Mouse (Mus musculus): ENCODE measurements around the gene Hdlbp.

GRCm38 (mm10) chr1:93513221-93513620, 34.6 kb upstream of the Hdlbp start:
- no peak for TF ChIP-seq POLR2AphosphoS2 (IDR thresholded peaks at IDR 0.05; ENCODE audit: low read length)
- TF ChIP-seq CTCF (IDR thresholded peaks at IDR 0.05 in 2 of 3, conservative IDR thresholded peaks at IDR 0.05 in 1 of 3; ENCODE audit: control insufficient read depth in 1 of 3, insufficient read depth in 1 of 3, low read depth in 2 of 3, low read length in 3 of 3, poor library complexity in 1 of 3, severe bottlenecking in 1 of 3): no peak
- TF ChIP-seq JUND (IDR thresholded peaks at IDR 0.05; ENCODE audit: low read depth, low read length): no peak
- TF ChIP-seq KAT2A (conservative IDR thresholded peaks at IDR 0.05; ENCODE audit: low read depth, low read length): no peak
- no peak for TF ChIP-seq EP300 (IDR thresholded peaks at IDR 0.05; ENCODE audit: low read depth in 1 of 2, low read length in 2 of 2)
- no peak for TF ChIP-seq POLR2A (IDR thresholded peaks at IDR 0.05; ENCODE audit: control insufficient read depth in 1 of 2, insufficient read depth in 1 of 2, low read depth in 1 of 2, low read length in 2 of 2, poor library complexity in 1 of 2)
- no peak for TF ChIP-seq SIN3A (IDR thresholded peaks at IDR 0.05; ENCODE audit: low read length)
